Mouse (Mus musculus) ES-E14 (cell line): ENCODE results near the gene Gm21954. TPM values are rescaled to one million over a fixed set of nuclear protein-coding genes. Genes with fewer than 3 reads are reported as not detected.

Experiments used
- DNase-seq: peaks from one replicate; pipeline ENCODE4 v3.0.0-alpha.2; 2013; ENCODE audit warnings: low read depth, low spot score
- H3K27ac ChIP-seq: 2 replicates; pipeline ENCODE4 v1.5.1; 2012; ENCODE audit warnings: low read depth, mild to moderate bottlenecking, low read length, moderate library complexity, mixed read lengths; ENCODE audit not compliant: poor library complexity, insufficient read depth, severe bottlenecking
- H3K36me3 ChIP-seq: 2 replicates; pipeline ENCODE4 v1.6.1; 2012; ENCODE audit warnings: mild to moderate bottlenecking, low read length, moderate library complexity, mixed read lengths; ENCODE audit not compliant: control insufficient read depth, poor library complexity, insufficient read depth, severe bottlenecking
- H3K4me1 ChIP-seq, 2 experiments: fragments of 150-350 bp in 1 of 2; sonication (generic) in 1 of 2; 2 replicates each; pipeline ENCODE4 v1.6.1; 2012; ENCODE audit warnings: low read length in 2 of 2, mild to moderate bottlenecking in 1 of 2, mixed read lengths in 1 of 2; ENCODE audit not compliant: control insufficient read depth in 2 of 2, insufficient read depth in 2 of 2, poor library complexity in 1 of 2
- H3K4me3 ChIP-seq, 2 experiments: fragments of 150-350 bp in 1 of 2; sonication (generic) in 1 of 2; 2 replicates each; pipeline ENCODE4 v1.5.1; 2012; ENCODE audit warnings: low read length in 2 of 2, low read depth in 1 of 2, mild to moderate bottlenecking in 1 of 2, mixed read lengths in 1 of 2; ENCODE audit not compliant: insufficient read depth in 1 of 2, poor library complexity in 1 of 2, severe bottlenecking in 1 of 2
- H3K9ac ChIP-seq: 2 replicates; pipeline ENCODE4 v1.6.1; 2012; ENCODE audit warnings: low read depth, mild to moderate bottlenecking, low read length, mixed read lengths; ENCODE audit not compliant: poor library complexity, insufficient read depth, severe bottlenecking
- H3K9me3 ChIP-seq: fragments of 150-350 bp; sonication (generic); 2 replicates; pipeline ENCODE4 v1.6.1; 2012; ENCODE audit warnings: low read depth, mild to moderate bottlenecking, low read length; ENCODE audit not compliant: control insufficient read depth, insufficient read depth
- CHD2 ChIP-seq: IDR thresholded peaks from 2 replicates; pipeline ENCODE4 v1.6.1; 2014; ENCODE audit warnings: mild to moderate bottlenecking, low read depth, low read length, inconsistent platforms
- HCFC1 ChIP-seq: IDR thresholded peaks from 2 replicates; pipeline ENCODE4 v1.6.1; 2012; ENCODE audit warnings: low read length, inconsistent platforms, borderline replicate concordance; ENCODE audit not compliant: insufficient read depth
- MAFK ChIP-seq: IDR thresholded peaks from 2 replicates; pipeline ENCODE4 v1.6.1; 2014; ENCODE audit warnings: mild to moderate bottlenecking, low read depth, low read length, inconsistent platforms; ENCODE audit not compliant: insufficient read depth
- ZC3H11A ChIP-seq: IDR thresholded peaks from 2 replicates; pipeline ENCODE4 v1.6.1; 2012; ENCODE audit warnings: low read depth, mild to moderate bottlenecking, inconsistent platforms, low read length, borderline replicate concordance
- ZNF384 ChIP-seq: IDR thresholded peaks from 2 replicates; pipeline ENCODE4 v1.6.1; 2012; ENCODE audit warnings: low read depth, low read length, inconsistent platforms
- in situ Hi-C, 2 experiments: fragments of 600-800 bp; cut with MboI; formaldehyde crosslinking; loops; one replicate each; pipeline ENCODE4 v1.15.1; 2025; ENCODE audit warnings: low sequenced_read_pairs in 2 of 2, inconsistent platforms in 1 of 2; ENCODE audit not compliant: unreplicated experiment in 2 of 2
- total RNA-seq: library from RNA; depleted of rRNA; stranded (reverse); fragments of 300-350 nt; gene quantifications from 2 replicates; pipeline ENCODE4 v1.2.3, GENCODE M21; 2012

The Gm21954 gene
- total RNA-seq, 1 experiment, result not detected

GRCm38 (mm10) chr3:55438824-55439446 lies 33.1 kb downstream of the Gm21954 start:
- in situ Hi-C loops, result no loop called here
- no peak overlapping the region for H3K27ac ChIP-seq
- H3K4me3 ChIP-seq, result no peak overlapping the region
- H3K9me3 ChIP-seq, result no peaks in the 10 kb centered on the region
- H3K4me1 ChIP-seq, result no peaks in the 10 kb centered on the region
- TF ChIP-seq ZNF384 (no peak), MAFK (no peak)
- H3K9ac ChIP-seq, result no peak overlapping the region
- no peaks in the 10 kb centered on the region for H3K36me3 ChIP-seq
- no peak for DNase-seq

DNA sequence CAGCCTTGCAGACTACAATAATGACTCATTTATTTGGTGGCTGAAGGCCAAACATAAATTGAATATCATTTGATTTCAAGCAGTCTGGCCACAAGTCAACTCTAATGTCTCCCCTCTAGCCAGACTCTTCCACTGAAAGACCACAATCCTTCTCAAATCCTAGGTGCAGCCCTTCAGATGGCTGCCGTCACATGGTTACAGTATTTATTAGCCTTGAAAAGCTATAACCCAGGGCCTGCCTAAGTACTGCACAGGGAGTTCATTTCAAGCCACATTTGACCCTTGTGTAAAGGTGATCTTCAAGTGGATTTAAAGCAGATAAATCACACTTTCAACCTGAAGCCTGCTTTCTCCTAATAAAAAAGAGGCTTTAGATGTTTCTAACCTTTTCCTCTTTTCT lies 37.7 kb downstream of the Gm21954 start:
- DNase-seq, result no peak
- in situ Hi-C loops, result no loop called here
- Histone ChIP-seq H3K4me1 (no peaks in the 10 kb centered on the region), H3K4me3 (no peak overlapping the region), H3K27ac (no peak overlapping the region), H3K9me3 (no peaks in the 10 kb centered on the region), H3K36me3 (no peaks in the 10 kb centered on the region), H3K9ac (no peak overlapping the region)
- TF ChIP-seq MAFK, result no peak
- no peak for TF ChIP-seq HCFC1
- no peak for TF ChIP-seq ZC3H11A
- TF ChIP-seq CHD2, result no peak
- no peak for TF ChIP-seq ZNF384

GRCm38 (mm10) chr3:55431223-55431622 lies 40.8 kb downstream of the Gm21954 start:
- in situ Hi-C loops, result no loop called here

GRCm38 (mm10) chr3:55430022-55430549 lies 41.9 kb downstream of the Gm21954 start:
- DNase-seq, result no peak
- Histone ChIP-seq H3K9me3 (no peaks in the 10 kb centered on the region), H3K4me3 (no peak overlapping the region), H3K36me3 (no peaks in the 10 kb centered on the region), H3K9ac (no peak overlapping the region), H3K27ac (no peak overlapping the region), H3K4me1 (no peaks in the 10 kb centered on the region)
- in situ Hi-C loops, result no loop called here
- TF ChIP-seq HCFC1 (no peak), MAFK (no peak), ZC3H11A (no peak), CHD2 (no peak), ZNF384 (no peak)

More at GRCm38 (mm10) chr3:55431223-55431622, 40.8 kb downstream of the Gm21954 start:
- Histone ChIP-seq H3K36me3 (no peaks in the 10 kb centered on the region), H3K27ac (no peak overlapping the region), H3K4me3 (no peak overlapping the region), H3K4me1 (no peaks in the 10 kb centered on the region), H3K9ac (no peak overlapping the region), H3K9me3 (no peaks in the 10 kb centered on the region)
- DNase-seq, result no peak
- TF ChIP-seq HCFC1, result no peak
- no peak for TF ChIP-seq CHD2
- TF ChIP-seq MAFK, result no peak
- TF ChIP-seq ZC3H11A, result no peak
- TF ChIP-seq ZNF384, result no peak
